Mouse (Mus musculus): Measurements from ENCODE around the gene Gypa.

Gene Gypa

GRCm38 (mm10) chr8:80550436-80550835 lies 56.9 kb downstream of the Gypa start:
- DNase-seq, result no peak

GRCm38 (mm10) chr8:80551303-80551702 lies 57.7 kb downstream of the Gypa start:
- no peak for DNase-seq

DNA sequence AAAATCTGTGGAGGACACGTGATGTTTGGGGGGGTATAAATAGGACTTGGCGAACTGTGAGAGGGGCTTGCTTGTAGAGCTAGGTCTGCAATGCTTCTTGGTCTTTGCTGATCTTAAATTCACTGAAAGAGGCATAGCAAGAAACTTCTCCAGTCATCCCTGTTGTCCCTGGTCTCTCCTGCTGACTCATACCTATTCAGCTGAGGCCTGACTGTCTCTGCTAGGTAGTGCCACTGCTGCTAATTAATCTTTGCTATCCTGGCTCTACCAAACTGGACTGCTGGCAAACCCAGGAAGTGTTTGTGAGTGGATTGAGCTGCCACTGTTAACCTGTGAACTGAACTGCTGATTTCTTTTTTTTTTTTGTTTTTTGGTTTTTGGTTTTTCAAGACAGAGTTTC lies 61.4 kb downstream of the Gypa start:
- DNase-seq, result no peak

Measured in kidney, postnatal 25 days (tissue).